ENCODE assay signal across 7 mouse cellular contexts in genomic region chr9:110448857-110449617, GRCm38 (mm10). TPM values are rescaled to one million over a fixed set of nuclear protein-coding genes. Genes with fewer than 3 reads are reported as not detected.
A peak's percentile ranks its signal among the peaks of the same experiment; 100 is the strongest.
DNase-seq lines count a peak whose midpoint lies in the region; ATAC-seq lines count a peak whose summit lies in the region.

No protein-coding gene starts in this region.

- peak; percentile 64 for DNase-seq in adrenal gland, adult 2 months
- DNase-seq in embryo, embryonic 11.5 days (ENCODE audit: low read depth, low spot score): peak; percentile 74
- DNase-seq in gastrocnemius, postnatal 36 days: peak; percentile 58 to 69
- peak; percentile 77 to 89 for DNase-seq in left cerebral cortex, postnatal 25 days (ENCODE audit: low spot score in 2 of 2)
- peak; percentile 73 for DNase-seq in midbrain, embryonic 10.5 days (ENCODE audit: low spot score)
- DNase-seq in skeletal muscle tissue, adult 2 months (ENCODE audit: low read depth, low spot score): peak; percentile 86

- 0 out of 2 replicates have a peak, but pooled peaks cover 2% of the 10 kb centered on the region for H3K4me1 ChIP-seq in intestine, embryonic 16.5 days (ENCODE audit: control insufficient read depth, insufficient read depth, low read length)
- H3K4me1 ChIP-seq in midbrain, embryonic 10.5 days: peaks cover 5% of the 10 kb centered on the region

- H3K4me3 ChIP-seq in intestine, embryonic 16.5 days (ENCODE audit: low read length): no peak overlapping the region
- no peak overlapping the region for H3K4me3 ChIP-seq in midbrain, embryonic 10.5 days

- H3K9me3 ChIP-seq in intestine, embryonic 16.5 days (ENCODE audit: control insufficient read depth, low read length): no peaks in the 10 kb centered on the region
- H3K9me3 ChIP-seq in midbrain, embryonic 10.5 days (replicated peaks): no peaks in the 10 kb centered on the region

- H3K9ac ChIP-seq in intestine, embryonic 16.5 days (ENCODE audit: low read depth, low read length): no peak overlapping the region

- no peaks in the 10 kb centered on the region for H3K36me3 ChIP-seq in intestine, embryonic 16.5 days (ENCODE audit: control insufficient read depth, insufficient read depth, low read length)
- H3K36me3 ChIP-seq in midbrain, embryonic 10.5 days: peaks cover 29% of the 10 kb centered on the region

- no peak overlapping the region for H3K27ac ChIP-seq in intestine, embryonic 16.5 days (ENCODE audit: low read length)
- no peak overlapping the region for H3K27ac ChIP-seq in midbrain, embryonic 10.5 days (replicated peaks)

- peak; percentile 55 for ATAC-seq in intestine, embryonic 16.5 days

- no peak overlapping the region for H3K4me2 ChIP-seq in intestine, embryonic 16.5 days (ENCODE audit: low read depth, low read length)

- 27% methylated on average over 11 of the region's 11 CpGs for WGBS in intestine, embryonic 16.5 days
- 32% methylated on average over 11 of the region's 11 CpGs for WGBS in midbrain, embryonic 10.5 days

- intact Hi-C loops in gastrocnemius, postnatal 36 days (cut with DNase I): loop anchor here (2.0 to 5.0 kb wide), 2 partner anchors 182 to 263 kb away; no protein-coding TSS in a partner anchor
- intact Hi-C loops in left cerebral cortex, postnatal 25 days (cut with DNase I): loop anchor here (5.0 to 10.0 kb wide), 2 partner anchors 183 to 256 kb away; no protein-coding TSS in a partner anchor

- no peaks in the 10 kb centered on the region for H3K27me3 ChIP-seq in intestine, embryonic 16.5 days (replicated peaks; ENCODE audit: control insufficient read depth, insufficient read depth, low read length)
- no peaks in the 10 kb centered on the region for H3K27me3 ChIP-seq in midbrain, embryonic 10.5 days (ENCODE audit: low read depth, poor library complexity, severe bottlenecking)

RNA-seq across cellular contexts. Expression of gene Klhl18, which starts 27.5 kb away (rescaled TPM):
- total RNA-seq in adrenal gland, adult 2 months (2021): 10 to 100 TPM in 1 of 2 experiments, 1 to 10 TPM in 1; 9.7 to 13.4 TPM
- polyA plus RNA-seq in adrenal gland, adult 2 months (2012; rRNA removed): 8.7 and 9.4 TPM in 2 replicates
- total RNA-seq in gastrocnemius, postnatal 36 days (2021): 1 to 10 TPM; 6.6 to 7.9 TPM
- polyA plus RNA-seq in intestine, embryonic 16.5 days (2015; fragmentation: Nextera tagmentation; extraction: Ambion mirVana): 8.7 and 8.8 TPM in 2 replicates
- total RNA-seq in left cerebral cortex, postnatal 25 days (2021): 10 to 100 TPM; 26.8 to 29.9 TPM
- 9.1 and 10.8 TPM in 2 replicates for polyA plus RNA-seq in midbrain, embryonic 10.5 days (2016; fragmentation: Nextera tagmentation; extraction: Ambion mirVana)

RNA-seq across cellular contexts. Expression of gene Kif9, which starts 27.7 kb away (rescaled TPM):
- total RNA-seq in adrenal gland, adult 2 months (2021): 1 to 10 TPM in 1 of 2 experiments, under 1 TPM in 1; 0.86 to 1.3 TPM
- polyA plus RNA-seq in adrenal gland, adult 2 months (2012; rRNA removed): 0.27 and 0.47 TPM in 2 replicates
- total RNA-seq in gastrocnemius, postnatal 36 days (2021): under 1 TPM in 1 of 2 experiments, not detected in 1; 0.17 TPM
- 0.53 and 0.78 TPM in 2 replicates for polyA plus RNA-seq in intestine, embryonic 16.5 days (2015; fragmentation: Nextera tagmentation; extraction: Ambion mirVana)
- total RNA-seq in left cerebral cortex, postnatal 25 days (2021): 1 to 10 TPM; 3.6 to 4.0 TPM
- polyA plus RNA-seq in midbrain, embryonic 10.5 days (2016; fragmentation: Nextera tagmentation; extraction: Ambion mirVana): 1.1 and 1.3 TPM in 2 replicates

RNA-seq across cellular contexts. Expression of gene Ngp, which starts 29.5 kb away (rescaled TPM):
- 1 to 10 TPM in 1 of 2 experiments, not detected in 1; 2.2 TPM for total RNA-seq in adrenal gland, adult 2 months (2021)
- polyA plus RNA-seq in adrenal gland, adult 2 months (2012; rRNA removed): not detected in 2 replicates
- not detected for total RNA-seq in gastrocnemius, postnatal 36 days (2021)
- 3.8 and 8.5 TPM in 2 replicates for polyA plus RNA-seq in intestine, embryonic 16.5 days (2015; fragmentation: Nextera tagmentation; extraction: Ambion mirVana)
- not detected for total RNA-seq in left cerebral cortex, postnatal 25 days (2021)
- polyA plus RNA-seq in midbrain, embryonic 10.5 days (2016; fragmentation: Nextera tagmentation; extraction: Ambion mirVana): 0.12 TPM in 1 of 2 replicates, not detected in the other

RNA-seq across cellular contexts. Expression of gene Ptpn23, which starts 41.0 kb away (rescaled TPM):
- total RNA-seq in adrenal gland, adult 2 months (2021): 10 to 100 TPM; 62.9 to 72.5 TPM
- polyA plus RNA-seq in adrenal gland, adult 2 months (2012; rRNA removed): 64.5 and 88.5 TPM in 2 replicates
- 1 to 10 TPM; 7.9 to 8.1 TPM for total RNA-seq in gastrocnemius, postnatal 36 days (2021)
- polyA plus RNA-seq in intestine, embryonic 16.5 days (2015; fragmentation: Nextera tagmentation; extraction: Ambion mirVana): 10.8 and 12.9 TPM in 2 replicates
- total RNA-seq in left cerebral cortex, postnatal 25 days (2021): 10 to 100 TPM; 52.6 to 53.8 TPM
- 14.2 and 16.6 TPM in 2 replicates for polyA plus RNA-seq in midbrain, embryonic 10.5 days (2016; fragmentation: Nextera tagmentation; extraction: Ambion mirVana)
